Mouse (Mus musculus) heart, adult 2 months (tissue): Measurements from ENCODE around the gene D230025D16Rik. TPM values are rescaled to one million over a fixed set of nuclear protein-coding genes. Genes with fewer than 3 reads are reported as not detected.

ENCODE experiments used
- DNase-seq, 2 experiments: peaks; one replicate each; pipeline ENCODE4 v3.0.0; 2021
- H3K27ac ChIP-seq: fragments of 200-600 bp; 2 replicates; pipeline ENCODE4 v1.8.1; 2022
- H3K27me3 ChIP-seq: fragments of 200-500 bp; 2 replicates; pipeline ENCODE4 v1.6.1; 2012; ENCODE audit warnings: mild to moderate bottlenecking, low read length, inconsistent platforms, mixed read lengths; ENCODE audit not compliant: control insufficient read depth, insufficient read depth
- H3K36me3 ChIP-seq: fragments of 200-500 bp; 2 replicates; pipeline ENCODE4 v1.6.1; 2012; ENCODE audit warnings: low read length, inconsistent platforms; ENCODE audit not compliant: control insufficient read depth, insufficient read depth
- H3K4me1 ChIP-seq: fragments of 200-500 bp; 2 replicates; pipeline ENCODE4 v1.6.1; 2011; ENCODE audit warnings: low read length; ENCODE audit not compliant: control insufficient read depth, insufficient read depth
- H3K4me3 ChIP-seq: fragments of 200-600 bp; 2 replicates; pipeline ENCODE4 v1.8.1; 2022
- H3K79me2 ChIP-seq: fragments of 200-500 bp; replicated peaks from 2 replicates; pipeline ENCODE4 v1.6.1; 2012; ENCODE audit warnings: mild to moderate bottlenecking, inconsistent platforms, low read length, moderate library complexity, mixed read lengths; ENCODE audit not compliant: control insufficient read depth, insufficient read depth
- H3K9ac ChIP-seq: fragments of 200-500 bp; 2 replicates; pipeline ENCODE4 v1.6.1; 2012; ENCODE audit warnings: low read depth, mild to moderate bottlenecking, control low read depth, inconsistent platforms, low read length, mixed read lengths
- CTCF ChIP-seq: fragments of 200-600 bp; IDR thresholded peaks from 2 replicates; pipeline ENCODE4 v1.8.1; 2022; ENCODE audit warnings: antibody characterized with exemption, mild to moderate bottlenecking, moderate library complexity
- EP300 ChIP-seq: fragments of 200-500 bp; IDR thresholded peaks from 2 replicates; pipeline ENCODE4 v1.6.1; 2011; ENCODE audit warnings: low read depth, low read length, control low read depth; ENCODE audit not compliant: insufficient read depth
- POLR2A ChIP-seq: fragments of 200-500 bp; IDR thresholded peaks from 2 replicates; pipeline ENCODE4 v1.6.1; 2011; ENCODE audit warnings: mild to moderate bottlenecking, low read depth, low read length, control low read depth; ENCODE audit not compliant: insufficient read depth
- WGBS: fragments of 180-500 bp; shearing (Covaris S2); methylation state at CpG from one replicate; pipeline ENCODE4 v1.1.7; 2018; 5-methylcytosine and 5-hydroxymethylcytosine counted together
- intact Hi-C: fragments of 180-260 bp; cut with DNase I; formaldehyde crosslinking; loops from one replicate; pipeline ENCODE4 v1.15.1; 2025
- polyA plus RNA-seq: library from polyadenylated mRNA; depleted of rRNA; stranded (reverse); fragments of >200 nt; gene quantifications from 2 replicates; pipeline ENCODE4 v1.2.3, GENCODE M21; 2012
- total RNA-seq, 2 experiments: library from RNA; stranded (reverse); gene quantifications; 2 replicates each; pipeline ENCODE4 v1.2.3; 2021

Gene D230025D16Rik
- total and polyA plus RNA-seq, 3 experiments = 16.5 to 20.3 (median 19.2) TPM

DNA sequence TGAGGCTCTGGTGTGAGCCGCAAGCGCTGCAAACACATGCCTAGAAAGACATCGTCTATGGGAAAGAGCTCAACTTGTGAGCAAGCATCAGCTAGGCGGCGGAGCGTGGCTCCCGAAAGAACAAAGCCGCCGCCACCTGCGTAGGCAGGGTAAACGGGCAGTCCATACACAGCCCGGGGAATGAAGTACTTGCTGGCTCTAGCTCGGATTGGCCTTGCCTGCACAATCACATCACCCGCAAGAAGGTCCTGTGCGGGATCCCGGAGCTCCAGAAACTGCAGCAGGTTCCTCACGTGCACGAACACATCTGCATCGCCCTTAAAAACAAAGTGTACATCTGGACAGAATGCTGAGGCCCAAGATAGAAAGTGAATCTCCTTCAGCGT, 28.8 kb downstream of the D230025D16Rik start:
- no peak overlapping the region for H3K27ac ChIP-seq
- DNase-seq = no peak
- no peak overlapping the region for H3K9ac ChIP-seq
- intact Hi-C loops = loop anchor here (2.0 kb wide), 2 partner anchors 29 to 37 kb away; partner anchors contain the start of gene D230025D16Rik
- TF ChIP-seq EP300 (no peak), CTCF (no peak), POLR2A (no peak)
- H3K36me3 ChIP-seq = no peaks in the 10 kb centered on the region
- H3K4me1 ChIP-seq = no peaks in the 10 kb centered on the region
- 52% methylated on average over 20 of the region's 20 CpGs for WGBS
- no peaks in the 10 kb centered on the region for H3K27me3 ChIP-seq
- H3K79me2 ChIP-seq = no peaks in the 10 kb centered on the region
- H3K4me3 ChIP-seq = peak overlapping the region; percentile 76

DNA sequence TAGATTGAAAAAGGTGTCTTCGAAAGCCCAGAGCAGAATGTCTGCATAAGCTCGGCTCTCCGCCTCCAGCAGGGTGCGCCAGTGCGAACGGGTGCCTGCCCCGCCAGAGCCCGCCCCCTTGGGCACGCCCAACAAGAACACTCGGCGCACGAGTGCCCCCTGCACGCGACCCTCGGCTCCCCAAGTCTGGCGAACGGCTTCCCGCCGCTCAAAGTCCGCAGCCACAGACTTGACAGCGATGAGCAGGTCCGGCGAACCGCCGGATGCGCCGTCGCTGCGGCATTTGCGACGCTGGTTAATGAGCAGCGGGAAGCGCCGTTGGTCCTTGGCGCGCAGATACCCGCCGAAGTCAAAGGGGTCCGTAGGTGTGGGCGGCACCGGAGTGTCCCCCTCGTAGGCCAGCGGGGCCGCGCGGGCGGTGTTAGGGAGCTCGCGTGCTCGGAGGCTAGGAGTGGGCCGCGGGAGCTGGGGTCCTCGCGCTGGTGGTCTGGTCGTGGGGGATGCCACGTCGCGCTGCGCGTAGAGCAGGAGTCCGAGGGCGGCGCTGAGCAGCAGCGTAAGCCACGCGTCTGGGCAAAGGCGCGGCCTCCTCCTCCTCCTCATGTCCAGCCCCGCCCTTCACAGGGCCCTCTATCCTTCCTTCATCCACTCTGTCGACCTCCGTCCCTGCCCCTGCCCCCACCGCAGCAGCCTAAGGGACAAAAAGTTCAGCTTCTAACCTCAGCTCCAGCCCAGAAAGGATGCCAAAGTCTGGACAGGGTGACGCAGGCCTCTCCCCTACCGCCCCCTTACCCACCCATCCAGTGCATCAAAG, 29.4 kb downstream of the D230025D16Rik start:
- H3K79me2 ChIP-seq = no peaks in the 10 kb centered on the region
- peak; percentile 90 to 94 for DNase-seq
- H3K4me1 ChIP-seq = no peaks in the 10 kb centered on the region; the same call in 1 of the 2 replicates
- H3K27me3 ChIP-seq = no peaks in the 10 kb centered on the region
- WGBS = under 1% methylated on average over 74 of the region's 74 CpGs
- peak overlapping the region; percentile 37 for H3K9ac ChIP-seq
- intact Hi-C loops = loop anchor here (2.0 kb wide), 2 partner anchors 30 to 36 kb away; partner anchors contain the start of gene D230025D16Rik
- peak overlapping the region; percentile 78 for H3K27ac ChIP-seq
- H3K4me3 ChIP-seq = peak overlapping the region; percentile 76
- no peak; the same call in none of the 2 replicates for TF ChIP-seq POLR2A
- TF ChIP-seq CTCF = peak; percentile 94
- peak; percentile 64; the same call in 1 of the 2 replicates for TF ChIP-seq EP300
- no peaks in the 10 kb centered on the region for H3K36me3 ChIP-seq

DNA sequence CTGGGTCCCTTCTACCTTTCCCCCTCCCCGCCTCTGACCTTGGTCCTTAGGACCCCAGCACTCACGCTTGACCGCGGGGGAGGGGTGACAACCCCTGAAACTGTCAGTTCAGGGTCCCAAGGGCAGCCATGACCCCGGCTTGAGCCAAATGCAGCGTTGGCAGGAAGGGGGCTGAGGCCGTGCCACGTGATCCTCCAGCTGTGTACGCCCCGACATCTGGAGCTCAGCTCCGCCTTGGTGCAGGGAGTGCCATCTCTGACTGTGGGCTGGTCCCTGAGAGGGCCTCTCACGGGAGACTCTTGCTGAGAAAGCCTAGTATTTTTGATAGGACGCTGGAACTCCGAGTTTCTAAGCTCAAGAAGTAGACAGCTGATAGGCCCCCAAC, 30.0 kb downstream of the D230025D16Rik start, which contains the start of gene B3gnt9:
TSS of gene B3gnt9 (minus strand) at position 188 of the 385 bp plus-strand sequence.
- peak within 1 kb of the TSS; percentile 76 for H3K4me3 ChIP-seq
- H3K4me1 ChIP-seq = peaks cover 2% of the 10 kb centered on the region; the same call in 1 of the 2 replicates
- intact Hi-C loops = loop anchor here (2.0 kb wide), 2 partner anchors 30 to 36 kb away; partner anchors contain the start of gene D230025D16Rik
- no peaks in the 10 kb centered on the region for H3K79me2 ChIP-seq
- no peaks in the 10 kb centered on the region for H3K36me3 ChIP-seq
- TF ChIP-seq EP300 (no peak), CTCF (no peak), POLR2A (no peak; the same call in 1 of the 2 replicates)
- H3K27me3 ChIP-seq = no peaks in the 10 kb centered on the region
- DNase-seq = peak; percentile 84 to 85
- peak within 1 kb of the TSS; percentile 37 for H3K9ac ChIP-seq
- 6% methylated on average over 14 of the region's 14 CpGs for WGBS
- peak within 1 kb of the TSS; percentile 78 for H3K27ac ChIP-seq

DNA sequence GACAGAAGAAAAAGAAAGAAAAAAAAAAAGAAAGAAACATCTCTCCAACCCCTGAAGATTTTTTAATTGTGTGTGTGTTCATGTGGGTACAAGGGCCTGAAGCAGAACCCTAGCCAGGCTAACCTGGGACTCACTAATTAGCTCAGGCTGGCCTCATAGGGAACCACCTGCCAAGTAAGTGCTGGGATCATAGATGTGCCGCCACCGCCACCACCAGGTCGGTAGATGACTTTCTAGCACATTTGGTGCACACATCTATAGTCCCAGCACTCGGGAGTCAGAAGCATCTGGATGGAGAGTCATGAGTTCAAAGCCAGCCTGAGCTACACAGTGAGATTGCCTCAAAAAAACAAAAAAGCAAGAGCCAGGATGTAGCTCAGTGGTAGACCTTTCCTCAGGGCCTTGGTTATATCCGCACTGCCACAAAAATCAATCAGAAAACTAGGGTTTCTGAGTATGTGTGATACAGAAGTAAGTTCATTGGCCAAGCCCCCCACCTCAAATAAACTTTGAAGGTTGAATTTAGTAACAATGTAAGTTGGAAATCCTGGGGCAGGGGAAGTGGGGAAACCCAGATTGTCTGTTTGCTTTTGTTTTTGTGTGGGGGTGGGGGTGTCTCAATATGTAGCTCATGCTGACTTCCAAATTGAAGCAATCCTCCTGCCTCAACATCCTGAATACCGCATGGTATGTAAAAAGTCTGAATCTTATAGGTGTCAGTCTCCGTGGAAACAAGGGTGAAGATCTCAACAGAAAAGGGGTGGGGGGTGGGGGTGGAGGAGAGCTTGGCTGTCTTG, 32.6 kb downstream of the D230025D16Rik start:
- Histone ChIP-seq H3K4me3 (no peak overlapping the region), H3K36me3 (no peaks in the 10 kb centered on the region), H3K79me2 (no peaks in the 10 kb centered on the region), H3K9ac (no peak overlapping the region), H3K27me3 (no peaks in the 10 kb centered on the region), H3K27ac (no peak overlapping the region), H3K4me1 (peaks cover 2% of the 10 kb centered on the region; the same call in 1 of the 2 replicates)
- TF ChIP-seq POLR2A = no peak
- TF ChIP-seq CTCF = no peak
- no peak for TF ChIP-seq EP300
- intact Hi-C loops = no loop called here
- DNase-seq = no peak
- WGBS = 79% methylated on average over 7 of the region's 7 CpGs

DNA sequence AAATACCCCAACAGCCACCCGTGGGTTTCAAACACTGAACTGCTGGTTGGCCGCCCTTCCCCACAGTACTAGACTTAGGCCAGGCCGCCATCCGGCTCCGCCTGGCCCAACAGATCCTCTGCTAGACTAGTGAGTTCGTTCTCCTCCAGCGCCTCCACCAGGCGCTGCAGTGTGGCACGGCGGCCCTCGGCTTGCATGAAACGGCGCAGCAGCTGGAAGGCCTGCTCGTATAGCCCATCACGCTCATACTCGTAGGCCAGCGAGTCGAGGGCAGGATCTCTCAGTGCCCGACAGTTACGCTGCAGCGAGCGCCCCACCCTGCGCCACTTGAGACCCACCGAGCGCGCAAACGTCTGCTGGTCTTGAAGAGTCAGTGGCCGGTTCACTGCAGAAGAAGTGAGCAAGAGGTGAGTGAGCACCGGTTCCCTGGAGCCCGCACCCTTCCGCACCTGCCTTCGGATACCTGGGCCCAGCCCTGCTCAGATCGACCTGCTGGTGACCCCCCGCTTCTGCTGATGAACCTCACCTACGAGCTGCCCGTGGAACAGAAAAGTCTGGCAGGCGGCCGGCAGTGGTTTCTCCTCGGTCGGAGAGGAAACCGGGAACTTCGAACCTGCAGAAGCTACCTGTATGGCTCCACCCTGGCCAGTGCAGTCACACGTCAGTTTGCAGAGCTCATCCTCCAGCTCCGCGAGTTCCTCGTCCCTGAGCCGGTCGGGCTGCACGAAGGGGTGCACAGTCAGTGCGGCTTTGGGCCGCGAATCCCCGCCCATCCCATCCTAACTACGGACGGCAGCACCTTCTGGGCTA, 34.2 kb downstream of the D230025D16Rik start:
- H3K79me2 ChIP-seq = no peaks in the 10 kb centered on the region
- intact Hi-C loops = no loop called here
- DNase-seq = no peak
- no peaks in the 10 kb centered on the region for H3K27me3 ChIP-seq
- H3K36me3 ChIP-seq = no peaks in the 10 kb centered on the region
- TF ChIP-seq POLR2A = no peak
- no peak for TF ChIP-seq CTCF
- no peak for TF ChIP-seq EP300
- H3K27ac ChIP-seq = no peak overlapping the region
- H3K9ac ChIP-seq = no peak overlapping the region
- WGBS = 41% methylated on average over 55 of the region's 55 CpGs
- H3K4me3 ChIP-seq = peak overlapping the region; percentile 47
- H3K4me1 ChIP-seq = peaks cover 2% of the 10 kb centered on the region; the same call in 1 of the 2 replicates
